Mouse (Mus musculus) erythroblast, adult 5-6 weeks (primary cell): ENCODE results near the gene Serpinb9b. TPM values are rescaled to one million over a fixed set of nuclear protein-coding genes. Genes with fewer than 3 reads are reported as not detected.
A peak's percentile ranks its signal among the peaks of the same experiment; 100 is the strongest.
"Not testable (repeated sequence)": the region's sequence is repeated elsewhere in the genome, so short reads cannot be mapped to it uniquely, and the experiment has no call there.

ENCODE experiments used
- ATAC-seq: replicated peaks from 2 replicates; pipeline ENCODE4 v1.8.0; 2016; ENCODE audit warnings: moderate number of reproducible peaks, mild to moderate bottlenecking, moderate TSS enrichment, inconsistent platforms; ENCODE audit not compliant: poor library complexity, low FRiP score, severe bottlenecking
- total RNA-seq, 2 experiments: library from RNA; stranded (forward) in 1 of 2; stranded (reverse) in 1 of 2; fragments of 150-400 nt in 1 of 2; fragments of 200-764, 138-1000 nt in 1 of 2; gene quantifications; 2 replicates each; pipeline versions ENCODE4 v1.2.3 to v1.2.4; 2015 to 2017; ENCODE audit warnings: low replicate concordance in 2 of 2

The Serpinb9b gene
- 0.63 TPM in 1 of 2 replicates, not detected in the other for total RNA-seq (2015; ENCODE audit: low replicate concordance)
- total RNA-seq (2017; ENCODE audit: low replicate concordance), result not detected in 2 replicates

DNA sequence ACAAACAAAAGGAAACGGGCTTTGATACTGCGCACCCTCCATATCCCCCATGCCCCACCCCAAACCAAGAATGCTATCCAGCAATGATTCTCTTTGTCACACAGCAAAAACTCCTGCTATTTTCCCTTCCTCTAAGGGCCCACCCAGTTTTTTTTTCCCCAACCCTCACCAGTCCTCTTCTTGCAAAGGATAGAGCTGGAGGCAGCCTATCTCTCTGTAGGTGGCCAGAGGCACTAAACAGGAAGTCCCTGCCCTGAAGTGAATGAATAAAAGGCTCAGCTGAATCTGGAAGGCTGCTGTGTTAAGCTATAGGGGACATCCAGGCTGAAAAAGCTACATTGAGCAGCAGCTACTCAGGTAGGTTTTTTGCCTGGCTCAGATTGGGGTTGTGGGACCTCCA, at the start of gene Serpinb9b:
TSS of gene Serpinb9b (plus strand) at position 173 of the 400 bp plus-strand sequence.
- no peak for ATAC-seq

DNA sequence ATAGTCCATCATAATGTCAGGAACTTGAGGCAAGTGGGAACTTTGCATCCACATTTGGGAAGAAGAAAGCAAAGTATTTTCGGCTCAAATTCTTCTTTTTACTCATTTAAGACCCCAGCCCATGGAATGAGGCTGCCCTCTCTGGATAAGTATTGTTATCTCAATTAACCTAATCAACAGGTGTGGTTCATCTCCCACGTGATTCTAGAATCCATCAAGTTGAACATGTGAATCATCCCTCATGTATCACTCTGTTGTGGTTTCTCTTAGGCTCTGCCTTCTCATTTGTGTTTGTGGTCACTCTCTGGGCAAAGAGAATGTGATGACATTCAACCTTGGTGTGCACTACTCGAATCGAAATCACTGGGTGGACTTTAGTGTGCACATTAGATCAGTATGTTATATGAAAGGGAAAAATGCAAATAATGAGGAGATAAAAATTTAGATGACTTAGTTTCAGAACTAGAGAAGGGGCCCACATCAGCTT, 44.6 kb upstream of the Serpinb9b start:
- ATAC-seq, result no peak

DNA sequence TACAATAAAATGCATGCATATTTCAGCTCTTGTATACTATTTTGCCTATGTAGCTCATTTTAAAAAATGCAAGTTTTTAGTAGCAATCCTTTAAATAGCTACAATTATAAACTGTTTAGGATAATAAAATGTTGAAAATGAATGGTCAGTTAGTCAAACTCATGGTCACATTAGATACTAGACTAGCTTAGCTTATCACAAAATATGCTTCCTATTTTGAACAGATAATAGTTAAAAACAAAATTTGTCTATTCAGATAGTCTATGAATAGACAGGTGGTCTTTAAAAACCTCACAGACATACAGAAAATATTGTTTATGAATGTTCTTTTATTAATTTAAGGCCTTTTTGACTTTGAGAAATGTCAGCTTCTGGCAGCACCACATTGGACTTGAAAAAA, 41.0 kb upstream of the Serpinb9b start:
- ATAC-seq, result 0 out of 2 replicates have a peak, but pooled peaks have one; percentile 44

DNA sequence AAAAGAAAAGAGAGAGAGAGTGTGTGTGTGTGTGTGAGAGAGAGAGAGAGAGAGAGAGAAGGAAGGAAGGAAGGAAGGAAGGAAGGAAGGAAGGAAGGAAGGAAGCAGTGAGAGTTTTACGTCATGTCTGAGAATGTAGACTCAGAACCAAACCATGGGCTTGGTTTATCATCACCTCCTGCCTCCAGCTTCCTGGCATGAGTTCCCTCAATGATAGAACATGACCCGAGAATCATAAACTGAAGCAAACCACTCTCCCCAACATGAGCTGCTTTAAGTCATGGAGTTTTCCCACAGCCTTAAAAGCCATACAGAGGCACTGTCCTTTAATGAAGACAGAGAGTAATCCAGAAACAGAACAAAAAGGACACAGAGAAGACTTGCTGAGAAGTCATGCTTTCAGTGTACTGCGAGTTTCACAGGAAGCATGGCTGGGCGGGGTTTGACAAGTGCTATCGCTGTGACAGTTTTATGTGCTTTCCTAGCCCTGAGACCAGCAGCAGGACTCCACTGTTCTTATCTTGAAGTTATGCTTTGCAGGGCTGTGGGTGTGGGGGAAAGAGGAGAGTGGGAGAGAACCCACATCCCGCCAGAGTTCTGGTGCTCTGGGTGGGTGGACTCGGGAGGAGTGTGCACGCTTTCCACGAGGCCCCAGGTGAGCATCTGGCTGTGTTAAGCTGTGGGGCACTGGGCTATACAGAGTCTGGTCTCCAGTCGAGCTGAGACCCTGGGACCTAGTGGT, 33.9 kb upstream of the Serpinb9b start:
- ATAC-seq, result peak; percentile 97

DNA sequence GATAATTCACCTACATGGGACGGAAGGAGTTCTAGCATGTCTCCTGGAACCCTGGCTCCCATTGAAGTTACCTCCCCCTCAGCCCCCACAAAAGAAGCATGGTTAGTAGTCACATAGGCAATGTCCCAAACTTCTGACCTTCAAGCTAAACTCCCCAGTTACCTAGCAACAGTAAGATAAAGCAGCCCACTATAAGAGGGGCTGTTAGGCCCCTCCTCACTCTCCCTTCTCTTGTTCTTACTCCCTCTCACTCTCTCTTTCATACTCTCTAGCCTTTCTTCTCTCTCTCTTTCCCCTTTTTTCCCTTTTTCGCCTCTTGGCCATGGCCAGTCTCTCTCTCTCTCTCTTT, 33.3 kb upstream of the Serpinb9b start:
- ATAC-seq, result no peak

DNA sequence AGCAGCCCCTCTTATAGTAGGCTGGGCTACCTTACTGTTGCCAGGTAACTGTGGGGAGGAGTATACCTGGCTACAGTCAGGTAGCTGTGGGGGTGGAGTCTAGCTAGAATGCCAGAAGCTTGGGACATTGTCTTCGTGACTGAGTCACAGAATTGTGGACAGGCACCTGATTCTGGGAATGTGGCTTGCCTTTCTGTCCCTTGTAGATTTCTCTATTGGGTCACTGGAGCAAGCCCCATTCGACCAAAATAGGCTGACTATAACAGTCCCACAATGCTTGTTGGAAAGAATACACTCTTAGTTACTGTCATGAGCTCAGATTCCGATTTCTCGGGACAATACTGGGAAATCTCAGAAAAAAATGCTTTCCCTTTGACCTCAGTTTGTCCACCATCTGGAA, 32.2 kb upstream of the Serpinb9b start:
- ATAC-seq, result no peak

DNA sequence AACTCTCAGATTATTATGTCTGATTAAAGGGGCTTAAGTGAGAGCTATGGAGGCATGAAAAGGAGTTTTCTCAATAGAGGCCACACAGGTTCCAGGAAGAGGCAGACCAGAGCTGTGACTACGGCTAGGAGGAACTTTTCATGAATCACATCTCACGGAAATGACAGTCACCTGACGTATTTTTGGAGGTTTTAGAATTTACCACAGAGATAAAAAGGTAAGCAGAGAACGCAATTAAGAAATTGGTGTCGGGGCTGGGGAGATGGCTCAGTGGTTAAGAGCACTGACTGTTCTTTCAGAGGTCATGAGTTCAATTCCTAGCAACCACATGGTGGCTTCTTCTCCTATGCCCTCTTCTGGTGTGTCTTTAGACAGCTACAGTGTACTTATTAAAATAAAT, 25.9 kb upstream of the Serpinb9b start:
- ATAC-seq, result no peak

DNA sequence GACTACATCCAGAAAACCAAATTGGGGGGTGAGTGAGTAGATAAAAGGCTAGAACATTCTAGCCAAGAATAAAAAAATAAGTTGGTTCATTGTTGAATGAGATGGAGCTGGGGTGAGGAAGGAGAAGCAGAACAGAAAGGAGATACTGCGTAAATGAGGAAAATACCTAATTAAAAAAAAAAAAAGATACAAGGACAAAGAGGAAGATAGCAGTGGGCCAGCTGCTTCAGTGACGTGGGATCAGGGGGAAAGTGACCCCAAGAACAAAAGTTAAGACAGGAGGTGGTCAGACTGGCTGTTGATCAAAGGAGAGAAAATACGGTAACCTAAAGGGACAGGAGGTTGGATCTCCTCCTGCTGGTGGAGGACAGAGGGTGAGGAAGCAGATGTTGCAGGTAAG, 24.3 kb upstream of the Serpinb9b start, which contains the start of gene Serpinb9:
TSS of gene Serpinb9 (plus strand) at position 301 of the 400 bp plus-strand sequence.
- ATAC-seq, result no peak

DNA sequence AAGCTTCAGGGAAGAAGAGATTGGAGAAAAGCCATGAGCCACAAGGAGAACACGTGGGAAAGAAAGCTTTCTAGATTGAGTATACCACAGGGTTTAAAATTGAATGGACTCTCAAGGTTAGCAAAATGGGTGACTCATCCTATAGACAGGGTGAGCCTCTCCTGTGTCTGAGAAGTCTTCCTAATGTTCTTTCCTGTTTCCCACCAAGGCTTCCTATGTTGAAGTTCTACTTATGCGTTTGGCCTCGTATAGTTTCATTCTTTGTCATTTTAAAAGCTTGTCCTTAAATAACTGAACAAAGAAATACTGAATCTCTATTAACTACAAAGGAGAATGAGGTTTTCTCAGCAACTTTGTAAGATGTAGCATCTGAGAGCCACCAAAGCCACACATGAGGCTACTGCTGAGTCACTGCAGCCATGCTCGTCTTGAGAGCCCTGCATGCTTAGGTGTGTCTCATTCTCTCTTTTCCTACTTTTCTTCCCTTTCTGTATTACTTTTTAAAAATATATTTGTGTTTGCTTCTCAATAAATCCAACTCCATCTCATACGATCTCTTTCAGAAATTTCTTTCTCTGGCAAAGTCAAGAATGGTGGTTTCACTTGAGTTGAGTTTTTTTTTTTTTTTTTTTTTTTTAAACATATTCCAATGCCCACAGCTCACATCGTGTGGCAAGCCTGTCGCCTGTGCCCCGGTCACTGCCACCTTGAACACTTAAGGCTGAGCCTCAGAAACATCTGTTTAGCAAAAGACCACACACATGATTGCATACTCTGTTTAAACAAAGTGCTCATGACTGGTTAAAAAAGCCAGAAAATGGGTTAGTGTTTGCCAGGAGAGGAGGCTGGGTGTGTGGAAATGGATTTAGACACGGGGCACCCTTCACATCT, 23.4 kb upstream of the Serpinb9b start:
- peak; percentile 79 for ATAC-seq

DNA sequence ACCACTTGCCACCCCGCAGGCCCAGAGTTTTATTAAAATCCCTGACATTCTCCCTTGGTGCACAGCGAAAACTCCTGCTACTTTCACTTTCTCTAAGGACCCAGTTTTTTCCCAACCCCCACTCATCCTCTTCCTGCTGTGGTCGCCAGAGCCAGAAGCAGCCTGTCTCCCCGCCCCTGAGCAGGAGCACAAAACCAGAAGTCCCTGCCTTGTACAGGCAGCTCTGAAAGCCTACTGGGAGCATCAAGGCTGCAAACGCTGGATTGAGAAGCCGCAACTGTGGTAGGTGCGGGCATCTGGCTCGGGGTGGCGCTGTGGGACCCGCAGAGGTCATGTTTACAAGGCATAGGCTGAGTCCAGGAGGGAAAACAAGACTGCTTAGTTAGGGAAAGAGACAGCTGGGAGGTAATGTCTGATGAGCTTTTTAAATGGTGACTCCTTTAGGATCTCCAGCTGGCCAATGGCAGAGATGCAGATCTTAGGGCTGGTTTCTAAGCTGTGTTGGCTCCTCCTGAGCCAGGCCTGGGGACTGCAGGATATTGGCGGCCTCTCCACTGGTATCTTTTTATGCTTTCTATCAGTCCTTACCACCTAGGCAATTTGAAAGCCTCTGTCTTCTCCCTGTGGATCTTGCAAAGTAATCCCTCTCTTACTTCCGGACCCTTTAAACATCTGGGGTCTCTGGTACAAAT, 22.7 kb upstream of the Serpinb9b start:
- peak; percentile 90 for ATAC-seq

DNA sequence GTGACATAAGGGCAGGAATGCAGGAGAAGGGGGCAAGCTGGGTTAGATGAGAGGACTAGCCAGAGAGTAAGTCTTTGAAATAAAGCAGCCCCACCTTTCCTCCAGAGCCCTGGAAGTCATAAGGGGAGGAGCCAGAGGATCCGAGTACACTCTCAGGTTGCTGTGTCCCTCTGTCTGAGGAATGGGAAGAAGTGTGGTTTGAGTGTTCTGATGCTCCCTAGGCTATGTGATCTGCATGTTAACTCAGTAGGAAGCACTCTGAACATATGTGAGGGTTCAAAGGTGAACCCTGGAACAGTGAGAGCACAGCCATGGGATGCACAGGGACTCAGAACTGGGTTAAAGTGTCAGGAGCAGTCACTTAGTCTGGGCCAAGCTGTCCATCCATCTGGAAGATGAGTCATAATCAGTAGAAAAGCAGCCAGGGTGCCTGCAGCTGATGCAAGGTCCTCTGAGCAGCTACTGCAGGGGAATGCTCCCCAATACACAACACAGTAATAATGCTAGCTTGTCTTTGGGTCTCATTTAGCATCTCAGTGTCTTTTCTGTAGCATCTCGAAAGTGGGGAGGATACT, 21.6 kb upstream of the Serpinb9b start:
- ATAC-seq, result peak; percentile 26; the same call in 1 of the 2 replicates

DNA sequence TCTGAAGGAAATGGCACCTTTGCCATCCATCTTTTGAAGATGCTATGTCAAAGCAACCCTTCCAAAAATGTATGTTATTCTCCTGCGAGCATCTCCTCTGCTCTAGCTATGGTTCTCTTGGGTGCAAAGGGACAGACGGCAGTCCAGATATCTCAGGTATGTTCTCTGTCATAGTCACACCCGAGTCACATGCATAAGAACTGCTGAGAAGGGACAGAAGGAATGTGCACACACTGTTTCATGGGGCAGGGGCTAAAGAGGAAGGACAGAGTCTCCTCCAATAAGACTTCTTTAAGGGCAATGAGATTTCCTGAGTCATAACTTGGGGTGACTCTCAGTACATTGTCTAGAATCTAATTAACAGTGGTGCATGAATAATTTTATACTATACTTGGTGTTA, 20.7 kb upstream of the Serpinb9b start:
- ATAC-seq, result no peak

DNA sequence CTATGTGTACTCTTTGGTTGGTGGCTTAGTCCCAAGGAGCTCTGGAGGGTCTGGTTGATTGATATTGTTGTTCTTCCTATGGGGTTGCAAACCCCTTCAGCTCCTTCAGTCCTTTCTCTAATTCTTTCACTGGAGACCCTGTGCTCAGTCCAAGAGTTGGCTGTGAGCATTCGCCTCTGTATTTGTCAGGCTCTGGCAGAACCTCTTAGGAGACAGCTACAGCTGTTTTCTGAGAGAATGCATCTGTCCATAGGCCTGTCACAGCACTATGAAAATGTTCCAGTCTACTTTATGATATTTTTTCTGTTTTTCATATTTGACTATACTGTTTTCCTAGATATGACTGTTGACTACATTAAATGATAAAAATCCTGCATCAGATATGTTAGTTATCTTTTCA, 14.8 kb upstream of the Serpinb9b start:
- ATAC-seq, result no peak

DNA sequence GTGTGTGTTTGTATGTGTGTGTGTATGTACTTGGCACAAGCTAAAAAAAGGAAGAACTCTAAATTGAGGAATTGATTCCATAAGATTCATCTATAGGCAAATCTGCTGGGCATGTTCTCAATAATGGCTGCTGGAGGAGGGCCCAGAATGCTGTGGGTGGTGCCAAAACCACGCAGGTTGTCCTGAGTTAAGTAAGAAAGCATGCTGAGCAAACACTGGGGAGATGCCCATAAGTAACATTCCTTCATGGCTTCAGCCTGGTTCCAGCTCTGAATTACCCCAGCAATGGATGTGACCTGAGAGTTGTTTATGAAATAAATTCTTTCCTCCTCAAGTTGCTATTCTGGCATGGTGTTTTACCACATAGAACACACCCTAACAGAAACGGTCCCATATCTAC, 13.9 kb upstream of the Serpinb9b start:
- ATAC-seq, result no peak

DNA sequence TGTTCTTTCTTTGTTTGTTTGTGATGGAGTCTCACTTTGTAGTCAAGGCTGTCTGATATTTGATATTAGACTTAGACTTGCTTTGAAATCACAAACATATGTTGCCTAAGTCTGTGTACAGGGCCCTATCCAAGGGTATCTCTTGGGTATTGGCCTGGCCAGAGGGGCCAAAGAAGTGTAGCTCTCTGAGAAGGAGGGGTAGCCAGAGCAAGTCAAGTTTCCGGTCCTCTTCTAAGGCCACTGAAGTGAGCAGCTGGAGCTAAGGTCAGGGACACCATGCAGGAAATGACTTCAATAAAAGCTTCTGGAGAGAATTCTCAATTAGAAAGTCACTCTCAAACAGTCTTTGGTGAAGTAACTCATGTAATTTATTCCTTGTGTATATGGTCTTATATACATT, 4.8 kb upstream of the Serpinb9b start:
- no peak for ATAC-seq

DNA sequence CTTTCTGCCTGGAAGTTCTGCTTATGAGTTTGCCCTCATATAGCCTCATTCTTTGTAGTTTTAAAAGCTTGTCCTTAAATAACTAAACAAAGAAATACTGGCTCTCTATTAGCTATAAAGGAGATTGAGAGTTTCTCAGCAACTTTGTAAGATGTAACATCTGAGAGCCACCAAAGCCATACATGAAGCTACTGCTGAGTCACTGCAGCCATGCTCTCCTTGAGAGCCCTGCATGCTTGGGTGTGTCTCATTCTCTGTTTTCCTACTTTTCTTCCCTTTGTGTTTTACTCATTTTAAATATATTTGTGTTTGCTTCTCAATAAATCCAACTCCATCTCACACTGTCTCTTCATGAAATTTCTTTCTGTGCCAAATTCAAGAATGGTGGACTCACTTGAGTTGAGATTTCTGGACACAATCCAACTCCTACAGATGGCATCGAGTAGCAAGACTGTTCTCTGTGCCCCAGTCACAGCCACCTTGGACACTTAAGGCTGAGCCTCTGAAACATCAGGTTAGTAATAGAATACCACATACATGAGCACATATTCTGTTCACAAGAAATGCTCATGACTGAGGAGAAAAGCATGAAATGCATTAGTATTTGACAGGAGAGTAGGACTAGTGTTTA, 674 bp upstream of the Serpinb9b start:
- no peak for ATAC-seq

DNA sequence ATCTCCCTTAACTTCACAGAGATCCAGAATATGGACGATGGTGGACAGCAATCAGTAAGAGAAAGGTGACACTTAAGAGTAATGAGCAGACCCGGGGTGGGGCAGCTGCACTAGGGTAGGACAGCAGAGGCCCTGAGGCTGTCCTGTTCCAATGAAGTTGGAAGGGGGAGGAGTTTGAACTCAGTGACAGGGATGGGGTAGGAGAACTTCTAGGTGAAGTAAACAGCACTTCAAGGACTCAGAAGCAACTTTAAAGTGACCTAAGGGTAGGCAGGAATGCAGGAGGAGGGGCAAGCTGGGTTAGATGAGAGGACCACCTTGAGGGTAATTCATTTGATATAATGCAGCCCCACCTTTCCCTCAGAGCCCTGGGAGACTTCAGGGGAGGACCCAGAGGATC, 930 bp downstream of the Serpinb9b start:
- no peak for ATAC-seq

DNA sequence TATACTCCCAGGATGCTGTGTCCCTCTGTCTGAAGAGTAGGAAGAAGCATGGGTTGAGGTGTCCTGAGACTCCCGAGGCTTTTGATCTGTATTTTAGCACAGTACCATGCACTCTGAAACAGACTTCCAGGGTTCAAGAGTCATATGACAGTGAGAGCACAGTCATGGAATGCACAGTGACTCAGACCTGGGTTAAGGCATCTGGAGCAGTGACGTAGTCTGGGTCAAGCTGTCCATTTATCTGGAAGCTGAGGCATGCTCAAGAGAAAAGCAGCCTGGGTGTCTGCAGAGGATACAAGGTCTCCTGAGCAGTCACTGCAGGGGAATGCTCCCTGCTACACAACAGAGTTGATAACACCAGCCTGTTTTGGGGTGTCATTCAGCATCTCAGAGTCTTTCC, 1.3 kb downstream of the Serpinb9b start:
- ATAC-seq, result 0 out of 2 replicates have a peak, but pooled peaks have one; percentile 24

DNA sequence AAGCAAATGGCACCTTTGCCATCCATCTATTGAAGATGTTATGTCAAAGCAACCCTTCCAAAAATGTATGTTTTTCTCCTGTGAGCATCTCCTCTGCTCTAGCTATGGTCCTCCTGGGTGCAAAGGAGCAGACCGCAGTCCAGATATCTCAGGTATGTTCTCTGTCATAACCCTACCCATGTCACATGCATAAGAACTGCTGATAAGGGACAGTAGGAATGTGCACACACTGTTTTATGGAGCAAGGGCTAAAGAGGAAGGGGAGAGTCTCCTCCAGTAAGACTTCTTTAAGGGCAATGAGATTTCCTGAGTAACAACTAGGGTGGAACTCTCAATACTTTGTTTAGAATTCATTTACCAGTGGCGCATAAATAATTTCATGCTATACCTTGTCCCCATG, 2.3 kb downstream of the Serpinb9b start:
- not testable (repeated sequence) for ATAC-seq
